Mouse (Mus musculus) stomach, postnatal 0 days (tissue): Measurements from ENCODE around the gene Rpp21.

Source experiments
- CTCF ChIP-seq: IDR thresholded peaks from 2 replicates; pipeline ENCODE4 v1.5.1; 2016; ENCODE audit warnings: antibody characterized with exemption, low read depth, mild to moderate bottlenecking, moderate library complexity
- EP300 ChIP-seq: optimal IDR thresholded peaks from 2 replicates; pipeline ENCODE3; 2016; ENCODE audit warnings: antibody characterized with exemption

- TF ChIP-seq CTCF (no peak), EP300 (no peak)
Observed at GRCm38 (mm10) chr17:36240637-36241213, 17.1 kb downstream of the Rpp21 start.
